Mouse (Mus musculus) lung, embryonic 15.5 days (tissue): Measurements from ENCODE around the gene Oprl1. TPM values are rescaled to one million over a fixed set of nuclear protein-coding genes. Genes with fewer than 3 reads are reported as not detected.

Source experiments
- ATAC-seq: fragments of 200-750 bp; cut with Nextera tagmentation; 2 replicates; pipeline ENCODE4 v1.8.0; 2017; ENCODE audit warnings: moderate number of reproducible peaks, borderline replicate concordance; ENCODE audit not compliant: low FRiP score, low TSS enrichment; ENCODE audit errors: extremely low read depth
- H3K27ac ChIP-seq: fragments of 300-500 bp; sonication (generic); 2 replicates; pipeline ENCODE4 v1.5.1; 2015; ENCODE audit warnings: moderate library complexity, mild to moderate bottlenecking, inconsistent platforms
- H3K27me3 ChIP-seq: fragments of 300-500 bp; sonication (generic); 2 replicates; pipeline ENCODE4 v1.6.1; 2015; ENCODE audit warnings: inconsistent platforms
- H3K36me3 ChIP-seq: fragments of 300-500 bp; sonication (generic); 2 replicates; pipeline ENCODE4 v1.6.1; 2015; ENCODE audit warnings: inconsistent platforms
- H3K4me1 ChIP-seq: fragments of 300-500 bp; sonication (generic); 2 replicates; pipeline ENCODE4 v1.6.1; 2015; ENCODE audit warnings: inconsistent platforms
- H3K4me2 ChIP-seq: fragments of 300-500 bp; sonication (generic); 2 replicates; pipeline ENCODE4 v1.6.1; 2015; ENCODE audit warnings: inconsistent platforms, mild to moderate bottlenecking, moderate library complexity
- H3K4me3 ChIP-seq: fragments of 300-500 bp; sonication (generic); 2 replicates; pipeline ENCODE4 v1.5.1; 2015; ENCODE audit warnings: mild to moderate bottlenecking, inconsistent platforms
- H3K9ac ChIP-seq: fragments of 300-500 bp; sonication (generic); 2 replicates; pipeline ENCODE4 v1.6.1; 2015; ENCODE audit warnings: inconsistent platforms
- H3K9me3 ChIP-seq: fragments of 300-500 bp; sonication (generic); 2 replicates; pipeline ENCODE4 v1.6.1; 2016; ENCODE audit warnings: inconsistent platforms
- WGBS: fragments of 180-500 bp; shearing (Covaris S2); methylation state at CpG from one replicate; pipeline ENCODE4 v1.1.7; 2015; 5-methylcytosine and 5-hydroxymethylcytosine counted together
- polyA plus RNA-seq: library from polyadenylated mRNA; unstranded; fragments of >200 nt; fragmentation: Nextera tagmentation; extraction: Ambion mirVana; gene quantifications from 2 replicates; pipeline ENCODE4 v1.2.1, GENCODE M21; 2015

The Oprl1 gene
- polyA plus RNA-seq, 1 experiment from 2014 or later: 0.93 TPM

DNA sequence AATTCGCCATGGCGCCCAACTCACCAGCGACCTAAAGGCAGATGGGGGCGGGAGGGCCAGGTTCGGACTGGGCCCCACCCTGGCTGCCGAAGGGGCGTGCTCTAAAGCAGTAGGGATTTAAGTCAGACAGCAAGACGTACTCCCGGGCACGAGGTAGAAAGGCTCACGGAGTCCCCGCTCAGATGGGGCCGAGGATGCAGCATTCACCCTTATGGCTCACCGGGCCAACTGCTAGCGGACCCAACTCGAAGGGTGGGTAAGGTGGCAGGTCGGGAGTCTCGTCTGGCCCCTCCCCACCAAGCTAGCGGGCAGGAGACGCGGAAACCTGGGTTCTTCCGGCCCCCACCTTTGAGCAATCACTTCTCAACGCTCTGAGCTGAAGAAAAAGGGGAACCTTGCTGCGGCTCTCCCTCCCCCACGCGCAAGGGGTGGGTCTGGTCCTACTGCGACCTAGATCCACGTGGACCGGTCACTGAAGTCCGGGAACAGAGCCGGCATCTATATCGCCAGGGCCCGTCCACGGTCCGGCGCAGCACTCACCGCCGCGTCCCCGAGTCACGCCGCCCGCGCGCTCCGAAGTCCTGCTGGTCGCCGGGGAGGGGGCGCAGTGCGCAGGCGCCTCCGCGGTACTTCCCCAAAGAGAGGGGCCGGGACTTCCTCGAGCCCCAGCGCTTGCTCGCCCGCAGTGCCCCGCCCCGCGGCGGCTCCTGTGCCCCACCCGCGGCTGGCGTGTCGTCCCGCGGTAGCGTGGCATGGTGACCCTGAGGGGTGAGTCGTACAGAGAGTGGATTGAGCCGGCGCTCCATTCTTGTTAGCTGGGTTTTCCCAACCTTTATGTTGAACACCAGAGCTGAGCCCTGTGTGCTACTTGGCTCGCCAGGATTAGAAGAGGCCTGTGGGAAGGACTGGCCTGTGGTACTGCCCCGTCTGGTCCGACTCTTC lies 21.2 kb upstream of the Oprl1 start, which contains the start of gene Rgs19:
Gene Rgs19, minus strand, starts transcription at position 639 of the 942 bp plus-strand sequence.
- under 1% methylated on average over 68 of the region's 75 CpGs for WGBS
- Histone ChIP-seq H3K4me3 (peak within 1 kb of the TSS; percentile 69), H3K9ac (peak within 1 kb of the TSS; percentile 67), H3K36me3 (peaks cover 8% of the 10 kb centered on the region; the same call in 1 of the 2 replicates), H3K4me1 (peaks cover 8% of the 10 kb centered on the region), H3K9me3 (no peaks in the 10 kb centered on the region), H3K27ac (peak within 1 kb of the TSS; percentile 63), H3K27me3 (no peaks in the 10 kb centered on the region), H3K4me2 (peak within 1 kb of the TSS; percentile 95)
- peak; percentile 87 for ATAC-seq

DNA sequence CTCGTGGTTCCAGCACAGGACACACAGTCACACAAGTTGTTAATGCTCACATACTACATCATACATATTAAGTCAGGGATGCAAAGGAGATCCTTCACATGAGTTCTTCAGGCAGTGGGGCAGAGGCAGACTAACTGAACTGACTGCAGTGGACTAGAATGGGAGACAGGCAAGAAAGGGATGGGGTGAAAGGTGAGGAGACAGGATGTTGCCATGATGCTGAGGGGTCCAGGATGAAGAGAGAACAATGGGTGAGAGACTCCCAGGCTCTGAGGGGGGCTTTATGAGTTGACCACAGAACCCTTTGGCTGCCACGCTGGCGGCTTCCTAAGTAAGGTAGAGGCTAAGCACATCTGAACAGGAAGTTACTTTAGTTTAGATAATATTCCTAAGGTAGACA lies 20.2 kb upstream of the Oprl1 start:
- Histone ChIP-seq H3K9me3 (no peaks in the 10 kb centered on the region), H3K9ac (no peak overlapping the region), H3K4me3 (peak overlapping the region; percentile 69; the same call in 1 of the 2 replicates), H3K4me1 (peaks cover 8% of the 10 kb centered on the region), H3K36me3 (no peaks in the 10 kb centered on the region), H3K4me2 (peak overlapping the region; percentile 95), H3K27me3 (no peaks in the 10 kb centered on the region), H3K27ac (no peak overlapping the region)
- WGBS: 80% methylated on average over 3 of the region's 3 CpGs
- no peak for ATAC-seq

DNA sequence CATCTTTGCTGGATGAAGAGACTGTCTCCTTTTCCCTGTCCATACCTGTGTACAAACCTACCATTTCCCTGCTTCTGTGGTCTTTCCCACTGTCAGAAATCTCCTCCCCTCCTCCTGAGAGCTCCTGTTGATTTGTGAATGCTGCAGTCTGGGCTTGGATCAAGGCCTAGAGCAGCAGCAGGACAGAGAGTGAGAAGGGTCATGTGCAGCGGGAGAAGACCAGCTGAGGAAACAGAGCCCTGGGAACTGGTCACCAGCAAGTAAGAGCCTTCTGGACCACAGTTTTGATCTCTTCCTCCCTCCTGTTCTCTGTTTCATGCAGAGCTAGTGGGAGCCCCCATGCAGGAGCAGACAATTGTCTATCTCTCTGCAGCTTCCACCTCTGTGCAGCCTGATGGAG lies 19.0 kb upstream of the Oprl1 start:
- peaks cover 8% of the 10 kb centered on the region for H3K4me1 ChIP-seq
- no peak overlapping the region for H3K4me2 ChIP-seq
- H3K27ac ChIP-seq: no peak overlapping the region
- no peaks in the 10 kb centered on the region for H3K9me3 ChIP-seq
- no peak for ATAC-seq
- no peaks in the 10 kb centered on the region for H3K36me3 ChIP-seq
- no peak overlapping the region for H3K4me3 ChIP-seq
- no peak overlapping the region for H3K9ac ChIP-seq
- no peaks in the 10 kb centered on the region for H3K27me3 ChIP-seq
- WGBS: 83% methylated on average over 1 of the region's 1 CpGs

DNA sequence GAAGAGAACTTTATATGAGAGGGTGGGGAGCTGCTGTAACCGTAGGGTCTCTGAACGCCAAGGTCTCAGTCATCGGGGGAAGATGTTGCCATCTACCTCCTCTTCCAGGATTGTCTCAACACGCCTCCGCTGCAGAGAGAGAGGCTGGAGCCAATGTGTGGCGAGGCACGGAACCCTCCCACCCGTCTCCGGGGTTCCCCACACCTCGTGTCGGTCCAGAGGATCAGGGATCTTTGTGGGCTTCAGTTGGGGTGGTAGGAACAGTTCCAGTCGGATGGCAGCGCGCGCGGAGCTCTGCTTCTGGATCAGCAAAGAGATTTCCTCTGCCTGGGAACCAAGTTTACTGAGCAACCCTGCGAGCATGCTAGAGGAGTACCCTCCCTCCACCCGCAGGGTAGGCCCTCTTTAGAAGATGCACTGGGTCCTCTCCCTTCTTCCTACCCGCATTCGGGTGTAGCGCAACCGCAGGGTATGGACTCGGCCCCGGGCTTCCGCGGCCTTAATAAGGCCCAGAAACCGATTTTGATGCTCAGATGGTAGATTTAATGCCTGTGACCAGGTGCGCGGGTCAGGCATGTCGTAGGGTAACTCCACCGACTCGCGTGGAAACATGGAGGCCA lies 17.9 kb upstream of the Oprl1 start:
- WGBS: 65% methylated on average over 33 of the region's 33 CpGs
- Histone ChIP-seq H3K36me3 (no peaks in the 10 kb centered on the region), H3K9me3 (no peaks in the 10 kb centered on the region), H3K4me2 (no peak overlapping the region), H3K4me3 (no peak overlapping the region), H3K27ac (no peak overlapping the region), H3K4me1 (peaks cover 8% of the 10 kb centered on the region), H3K9ac (no peak overlapping the region), H3K27me3 (no peaks in the 10 kb centered on the region)
- ATAC-seq: no peak

DNA sequence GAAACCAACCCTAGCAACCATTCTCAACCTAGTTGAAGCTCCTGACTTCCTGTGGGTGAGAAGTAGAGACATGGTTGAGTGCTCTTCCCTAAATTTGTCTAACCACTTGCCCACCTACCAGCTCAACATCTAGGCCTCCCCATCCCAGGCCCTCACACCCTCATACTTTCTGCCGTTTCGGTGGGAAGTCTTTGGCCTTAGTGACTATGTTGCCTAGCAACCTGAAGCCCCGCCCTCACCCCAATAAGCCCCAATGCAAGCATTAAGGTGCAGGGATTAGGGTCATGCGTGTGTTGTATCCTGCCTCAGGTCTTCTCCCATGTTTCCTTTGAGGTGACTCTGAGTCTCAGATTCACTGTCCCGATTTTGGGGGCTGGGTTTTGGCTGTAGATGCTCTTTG lies 16.6 kb upstream of the Oprl1 start, which contains the start of gene Lkaaear1:
Gene Lkaaear1, minus strand, starts transcription at position 202 of the 400 bp plus-strand sequence.
- Histone ChIP-seq H3K4me2 (no peak within 1 kb of the TSS), H3K4me1 (no peaks in the 10 kb centered on the region; the same call in 1 of the 2 replicates), H3K9me3 (no peaks in the 10 kb centered on the region), H3K27ac (no peak within 1 kb of the TSS), H3K27me3 (no peaks in the 10 kb centered on the region), H3K4me3 (no peak within 1 kb of the TSS), H3K9ac (no peak within 1 kb of the TSS), H3K36me3 (no peaks in the 10 kb centered on the region)
- ATAC-seq: no peak
- WGBS: 45% methylated on average over 5 of the region's 5 CpGs

DNA sequence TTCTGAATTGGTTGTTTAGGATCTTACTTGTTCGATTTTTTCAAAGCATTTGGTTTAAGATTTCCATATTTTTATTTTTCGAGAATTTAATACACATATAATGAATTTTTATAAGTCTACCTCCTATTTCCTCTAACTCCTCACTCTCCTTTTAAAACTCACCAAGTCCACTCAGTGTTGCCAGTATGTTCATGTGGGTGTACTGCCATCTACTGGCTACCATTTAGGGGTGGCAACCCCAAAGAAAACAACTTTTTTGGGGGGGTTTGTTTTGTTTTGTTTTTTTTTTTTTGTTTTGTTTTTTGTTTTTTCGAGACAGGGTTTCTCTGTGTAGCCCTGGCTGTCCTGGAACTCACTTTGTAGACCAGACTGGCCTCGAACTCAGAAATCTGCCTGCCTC lies 8.1 kb upstream of the Oprl1 start:
- no peak overlapping the region for H3K4me3 ChIP-seq
- H3K9me3 ChIP-seq: no peaks in the 10 kb centered on the region
- WGBS: 45% methylated on average over 4 of the region's 4 CpGs
- no peak for ATAC-seq
- H3K36me3 ChIP-seq: no peaks in the 10 kb centered on the region
- no peaks in the 10 kb centered on the region for H3K4me1 ChIP-seq
- no peak overlapping the region for H3K9ac ChIP-seq
- H3K27ac ChIP-seq: no peak overlapping the region
- H3K27me3 ChIP-seq: no peaks in the 10 kb centered on the region
- no peak overlapping the region for H3K4me2 ChIP-seq

DNA sequence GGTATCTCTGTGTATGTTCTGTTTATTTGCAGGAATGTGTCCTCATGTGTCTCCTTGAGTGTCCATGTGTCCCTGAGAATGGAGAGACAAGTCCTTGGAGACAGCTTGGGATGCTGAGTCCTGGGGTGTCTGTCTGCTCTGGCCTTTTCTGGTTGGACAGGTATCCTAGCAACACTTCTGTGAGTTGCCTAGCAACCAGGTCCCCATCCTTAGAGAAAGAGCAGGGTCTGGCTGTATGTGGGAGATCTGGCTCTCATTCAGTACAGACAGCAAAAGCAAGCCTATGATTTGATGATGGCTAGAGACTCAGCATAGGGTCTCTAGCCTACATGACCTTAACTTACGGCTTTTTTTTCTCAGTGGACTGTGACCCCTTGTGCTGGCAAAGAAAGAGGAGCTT lies 1.1 kb upstream of the Oprl1 start:
- H3K27me3 ChIP-seq: no peaks in the 10 kb centered on the region

DNA sequence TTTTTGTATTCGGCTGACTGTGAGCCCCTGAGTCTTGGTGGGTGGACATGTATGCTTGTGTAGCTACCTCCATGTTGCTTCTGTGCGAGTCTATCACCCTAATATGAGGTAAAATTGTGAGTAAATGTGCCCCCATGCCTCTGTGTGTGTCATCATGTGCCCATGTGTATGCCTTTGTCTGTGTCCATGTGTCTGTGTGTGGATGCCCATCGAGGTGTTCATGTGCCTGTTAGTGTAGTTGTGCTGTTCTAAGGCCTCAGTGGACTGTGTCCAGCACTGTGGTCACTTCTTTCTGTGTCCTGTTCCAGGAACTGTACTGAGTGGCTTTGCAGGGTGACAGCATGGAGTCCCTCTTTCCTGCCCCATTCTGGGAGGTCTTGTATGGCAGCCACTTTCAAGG lies 566 bp downstream of the Oprl1 start:
- H3K4me3 ChIP-seq: no peak overlapping the region
- WGBS: 62% methylated on average over 3 of the region's 3 CpGs

More for the DNA sequence above, 1.1 kb upstream of the Oprl1 start:
- Histone ChIP-seq H3K36me3 (no peaks in the 10 kb centered on the region), H3K4me2 (no peak overlapping the region), H3K9ac (no peak overlapping the region), H3K4me1 (0 out of 2 replicates have a peak, but pooled peaks cover 6% of the 10 kb centered on the region), H3K4me3 (no peak overlapping the region), H3K27ac (no peak overlapping the region), H3K9me3 (no peaks in the 10 kb centered on the region)
- ATAC-seq: no peak
- 81% methylated on average over 1 of the region's 1 CpGs for WGBS

DNA sequence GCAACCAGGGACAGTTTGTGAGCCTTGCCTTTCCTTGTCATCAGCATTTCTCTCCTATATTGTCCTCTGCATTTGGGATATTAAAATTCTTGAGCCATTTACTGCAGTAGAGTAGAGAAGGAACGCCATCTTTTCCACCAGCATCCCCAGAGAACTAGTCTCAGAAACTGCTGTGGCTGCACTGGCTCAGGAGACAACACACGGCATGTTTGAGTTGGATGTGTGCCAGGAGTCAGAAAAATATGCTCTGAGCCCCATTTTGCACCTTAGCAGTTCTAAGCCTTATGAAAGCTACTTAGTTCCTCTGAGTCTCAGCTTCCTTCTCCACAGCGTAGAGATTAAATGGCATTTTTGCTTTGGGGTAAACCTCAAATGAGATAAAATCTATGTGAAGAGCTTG lies 2.2 kb downstream of the Oprl1 start:
- Histone ChIP-seq H3K9ac (no peak overlapping the region), H3K4me2 (no peak overlapping the region), H3K36me3 (no peaks in the 10 kb centered on the region), H3K9me3 (no peaks in the 10 kb centered on the region), H3K4me3 (no peak overlapping the region), H3K27me3 (no peaks in the 10 kb centered on the region), H3K4me1 (0 out of 2 replicates have a peak, but pooled peaks cover 6% of the 10 kb centered on the region), H3K27ac (no peak overlapping the region)
- WGBS: 33% methylated on average over 3 of the region's 3 CpGs
- no peak for ATAC-seq

More for the DNA sequence above, 566 bp downstream of the Oprl1 start:
- Histone ChIP-seq H3K27ac (no peak overlapping the region), H3K27me3 (no peaks in the 10 kb centered on the region), H3K36me3 (no peaks in the 10 kb centered on the region), H3K9me3 (no peaks in the 10 kb centered on the region), H3K4me1 (0 out of 2 replicates have a peak, but pooled peaks cover 6% of the 10 kb centered on the region), H3K9ac (no peak overlapping the region), H3K4me2 (peak overlapping the region; percentile 21; the same call in 1 of the 2 replicates)
- 0 out of 2 replicates have a peak, but pooled peaks have one; percentile 29 for ATAC-seq

DNA sequence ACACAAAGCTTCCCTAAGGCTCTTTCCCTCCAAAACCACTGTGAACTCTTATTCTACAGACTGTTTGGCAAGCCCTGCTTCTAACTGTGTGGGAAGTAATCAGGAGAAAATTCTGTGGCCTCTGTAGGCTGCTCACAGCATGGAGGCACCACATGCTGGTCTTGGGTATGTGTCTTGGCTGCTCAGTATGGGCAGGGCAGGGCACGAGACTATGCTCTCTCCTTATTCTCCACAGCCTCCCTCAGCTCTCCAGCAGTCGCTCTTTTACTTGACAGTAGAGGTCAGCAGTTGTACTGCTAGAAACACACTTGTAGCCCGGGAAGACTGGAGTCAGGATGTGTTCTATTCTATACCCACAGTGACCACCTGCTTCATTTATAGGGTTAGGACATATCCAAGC lies 5.2 kb downstream of the Oprl1 start:
- H3K36me3 ChIP-seq: no peaks in the 10 kb centered on the region
- H3K4me3 ChIP-seq: no peak overlapping the region
- ATAC-seq: no peak
- 0 out of 2 replicates have a peak, but pooled peaks cover 3% of the 10 kb centered on the region for H3K4me1 ChIP-seq
- 29% methylated on average over 3 of the region's 3 CpGs for WGBS
- H3K4me2 ChIP-seq: no peak overlapping the region
- no peak overlapping the region for H3K9ac ChIP-seq
- no peaks in the 10 kb centered on the region for H3K9me3 ChIP-seq
- no peak overlapping the region for H3K27ac ChIP-seq
- H3K27me3 ChIP-seq: no peaks in the 10 kb centered on the region

DNA sequence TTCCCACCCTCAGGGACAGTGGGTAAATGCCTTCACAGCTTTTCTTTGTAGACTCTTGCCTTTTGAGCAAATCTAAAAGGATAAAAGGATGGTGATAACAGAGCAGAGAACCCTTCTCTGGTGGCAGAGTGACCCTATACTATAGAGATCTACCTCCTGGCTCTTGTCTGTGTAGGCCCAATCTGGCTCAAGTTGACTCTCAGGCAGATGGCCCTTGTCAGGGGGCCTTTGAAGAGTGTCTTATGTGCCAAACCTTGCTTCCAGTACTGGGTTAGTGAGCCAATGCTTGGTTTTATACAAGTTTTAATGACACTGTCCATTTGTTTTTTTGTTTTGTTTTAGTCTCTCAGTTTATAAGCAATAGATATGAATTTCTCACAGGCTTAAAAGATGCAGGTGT lies 6.4 kb downstream of the Oprl1 start:
- ATAC-seq: no peak
- H3K4me2 ChIP-seq: no peak overlapping the region
- no peaks in the 10 kb centered on the region for H3K36me3 ChIP-seq
- H3K27me3 ChIP-seq: no peaks in the 10 kb centered on the region
- H3K27ac ChIP-seq: no peak overlapping the region
- no peaks in the 10 kb centered on the region for H3K4me1 ChIP-seq
- no peaks in the 10 kb centered on the region for H3K9me3 ChIP-seq
- H3K9ac ChIP-seq: no peak overlapping the region
- no peak overlapping the region for H3K4me3 ChIP-seq

DNA sequence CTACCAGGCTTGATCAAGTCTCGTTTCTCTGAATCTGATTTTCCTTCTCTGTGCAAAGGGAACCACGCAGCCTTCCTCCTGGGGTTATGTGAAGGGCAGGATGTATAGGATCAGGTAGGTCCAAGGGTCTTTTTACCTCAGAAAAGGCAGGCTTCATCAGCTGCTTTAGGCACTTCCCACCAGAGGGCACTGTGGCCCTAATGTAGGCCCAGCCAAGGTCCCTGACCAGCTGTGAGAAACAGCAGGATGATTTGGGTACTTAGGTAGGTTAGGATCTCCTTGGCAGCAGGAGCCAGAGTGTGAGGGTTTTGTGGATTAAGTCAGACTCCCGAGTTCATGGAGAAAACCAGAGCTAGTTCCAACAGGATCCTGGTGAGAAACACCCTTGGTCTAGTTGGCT lies 7.4 kb downstream of the Oprl1 start:
- Histone ChIP-seq H3K27ac (no peak overlapping the region), H3K27me3 (no peaks in the 10 kb centered on the region), H3K4me3 (no peak overlapping the region), H3K4me2 (no peak overlapping the region), H3K9ac (no peak overlapping the region), H3K4me1 (no peaks in the 10 kb centered on the region), H3K9me3 (no peaks in the 10 kb centered on the region), H3K36me3 (no peaks in the 10 kb centered on the region)
- ATAC-seq: no peak
- WGBS: 12% methylated on average over 3 of the region's 3 CpGs
